Mouse (Mus musculus): ENCODE data around the gene Ring1. TPM values are rescaled to one million over a fixed set of nuclear protein-coding genes. Genes with fewer than 3 reads are reported as not detected.

Ring1 gene
- 38.4 and 40.7 TPM in 2 replicates for polyA plus RNA-seq (2012; rRNA removed)

DNA sequence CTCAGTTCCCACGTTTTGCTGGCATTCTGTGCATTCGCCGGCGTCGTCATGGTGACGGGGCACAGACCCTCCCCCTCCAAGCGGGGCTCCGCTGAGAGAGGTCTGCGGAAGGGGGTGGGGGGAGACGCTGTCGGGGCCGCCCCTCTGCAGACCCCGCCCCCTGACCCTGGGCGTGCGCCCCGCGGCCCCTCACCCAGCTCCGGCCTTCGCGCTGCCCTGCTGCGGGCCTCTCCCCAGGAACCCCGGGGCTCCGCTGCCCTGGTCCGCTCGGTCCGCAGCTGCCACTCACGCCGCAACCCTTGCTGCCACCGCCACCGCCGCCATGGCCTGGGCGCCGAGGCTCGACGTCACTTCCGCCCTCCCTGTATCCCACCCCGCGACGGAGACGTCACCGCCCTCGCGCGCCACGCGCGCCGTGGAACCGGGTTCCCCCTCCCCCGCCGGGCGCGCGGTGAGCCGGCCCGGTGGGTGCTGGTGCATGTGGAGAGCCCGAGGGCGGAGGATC, at the start of gene Ring1:
Ring1 (minus strand) TSS at position 364 of the 505 bp plus-strand sequence.
- WGBS: under 1% methylated on average over 47 of the region's 58 CpGs

DNA sequence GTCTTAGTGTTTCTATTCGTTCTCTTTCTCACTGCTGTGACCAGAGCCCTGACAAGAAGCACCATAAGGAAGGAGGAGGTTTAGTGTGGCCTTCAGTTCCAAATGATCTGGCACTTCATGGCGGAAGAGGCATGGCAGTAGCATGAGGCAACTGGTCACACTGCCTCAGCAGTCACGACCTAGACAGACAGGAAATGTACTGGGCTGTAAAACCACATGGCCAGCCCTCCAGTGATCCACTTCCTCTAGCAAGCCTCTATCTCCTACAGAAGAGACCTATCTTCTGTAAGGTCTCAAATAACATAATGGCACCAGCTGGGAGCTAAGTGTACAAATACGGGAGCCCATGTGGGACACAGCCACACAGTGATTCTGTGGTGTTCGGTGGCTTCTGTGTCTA, 47.6 kb upstream of the Ring1 start:
- no peak for DNase-seq
- WGBS: 66% methylated on average over 5 of the region's 5 CpGs
- H3K4me1 ChIP-seq (replicated peaks; ENCODE audit: control insufficient read depth, insufficient read depth, low read length): peaks cover 7% of the 10 kb centered on the region

More for the DNA sequence above, at the start of gene Ring1:
- peaks cover 35% of the 10 kb centered on the region for H3K4me1 ChIP-seq (replicated peaks; ENCODE audit: control insufficient read depth, insufficient read depth, low read length)
- H3K27ac ChIP-seq (ENCODE audit: control insufficient read depth, insufficient read depth, low read length): no peak within 1 kb of the TSS; the same call in 1 of the 2 replicates
- H3K36me3 ChIP-seq (ENCODE audit: control insufficient read depth, insufficient read depth, low read length): no peaks in the 10 kb centered on the region
- peak; percentile 89 for DNase-seq
- peak within 1 kb of the TSS; percentile 74 for H3K4me3 ChIP-seq (ENCODE audit: control insufficient read depth, insufficient read depth, low read length)
- H3K27me3 ChIP-seq (ENCODE audit: control insufficient read depth, insufficient read depth, low read length): no peaks in the 10 kb centered on the region
- TF ChIP-seq POLR2A (IDR thresholded peaks at IDR 0.05; ENCODE audit: control insufficient read depth, extremely low read depth, insufficient read depth, low read length, poor library complexity): peak; percentile 81
- TF ChIP-seq CTCF (IDR thresholded peaks at IDR 0.05; ENCODE audit: borderline replicate concordance, control insufficient read depth, extremely low read depth, insufficient read depth, low read length, poor library complexity): 0 out of 2 replicates have a peak, but pooled peaks have one; percentile 28

GRCm38 (mm10) chr17:34068864-34069263, 44.4 kb upstream of the Ring1 start:
- H3K36me3 ChIP-seq (ENCODE audit: control insufficient read depth, insufficient read depth, low read length): no peaks in the 10 kb centered on the region
- 45% methylated on average over 3 of the region's 3 CpGs for WGBS
- no peak for TF ChIP-seq POLR2A (IDR thresholded peaks at IDR 0.05; ENCODE audit: control insufficient read depth, extremely low read depth, insufficient read depth, low read length, poor library complexity)
- TF ChIP-seq CTCF (IDR thresholded peaks at IDR 0.05; ENCODE audit: borderline replicate concordance, control insufficient read depth, extremely low read depth, insufficient read depth, low read length, poor library complexity): no peak
- no peak overlapping the region for H3K27ac ChIP-seq (ENCODE audit: control insufficient read depth, insufficient read depth, low read length)
- H3K4me3 ChIP-seq (ENCODE audit: control insufficient read depth, insufficient read depth, low read length): no peak overlapping the region
- no peaks in the 10 kb centered on the region for H3K27me3 ChIP-seq (ENCODE audit: control insufficient read depth, insufficient read depth, low read length)
- DNase-seq: no peak
- peaks cover 7% of the 10 kb centered on the region for H3K4me1 ChIP-seq (replicated peaks; ENCODE audit: control insufficient read depth, insufficient read depth, low read length)

More for the DNA sequence above, 47.6 kb upstream of the Ring1 start:
- TF ChIP-seq POLR2A (IDR thresholded peaks at IDR 0.05; ENCODE audit: control insufficient read depth, extremely low read depth, insufficient read depth, low read length, poor library complexity): no peak
- no peak for TF ChIP-seq CTCF (IDR thresholded peaks at IDR 0.05; ENCODE audit: borderline replicate concordance, control insufficient read depth, extremely low read depth, insufficient read depth, low read length, poor library complexity)
- H3K36me3 ChIP-seq (ENCODE audit: control insufficient read depth, insufficient read depth, low read length): no peaks in the 10 kb centered on the region
- no peak overlapping the region for H3K4me3 ChIP-seq (ENCODE audit: control insufficient read depth, insufficient read depth, low read length)
- H3K27ac ChIP-seq (ENCODE audit: control insufficient read depth, insufficient read depth, low read length): no peak overlapping the region
- H3K27me3 ChIP-seq (ENCODE audit: control insufficient read depth, insufficient read depth, low read length): no peaks in the 10 kb centered on the region

- no peak for DNase-seq
- Histone ChIP-seq H3K27ac (ENCODE audit: control insufficient read depth, insufficient read depth, low read length) (no peak overlapping the region), H3K4me3 (ENCODE audit: control insufficient read depth, insufficient read depth, low read length) (no peak overlapping the region), H3K27me3 (ENCODE audit: control insufficient read depth, insufficient read depth, low read length) (no peaks in the 10 kb centered on the region), H3K36me3 (ENCODE audit: control insufficient read depth, insufficient read depth, low read length) (no peaks in the 10 kb centered on the region), H3K4me1 (replicated peaks; ENCODE audit: control insufficient read depth, insufficient read depth, low read length) (peaks cover 5% of the 10 kb centered on the region; the same call in 1 of the 2 replicates)
- 46% methylated on average over 7 of the region's 7 CpGs for WGBS
- TF ChIP-seq CTCF (IDR thresholded peaks at IDR 0.05; ENCODE audit: borderline replicate concordance, control insufficient read depth, extremely low read depth, insufficient read depth, low read length, poor library complexity) (no peak), POLR2A (IDR thresholded peaks at IDR 0.05; ENCODE audit: control insufficient read depth, extremely low read depth, insufficient read depth, low read length, poor library complexity) (no peak)
Measured at GRCm38 (mm10) chr17:34057224-34057623, 32.7 kb upstream of the Ring1 start.

DNA sequence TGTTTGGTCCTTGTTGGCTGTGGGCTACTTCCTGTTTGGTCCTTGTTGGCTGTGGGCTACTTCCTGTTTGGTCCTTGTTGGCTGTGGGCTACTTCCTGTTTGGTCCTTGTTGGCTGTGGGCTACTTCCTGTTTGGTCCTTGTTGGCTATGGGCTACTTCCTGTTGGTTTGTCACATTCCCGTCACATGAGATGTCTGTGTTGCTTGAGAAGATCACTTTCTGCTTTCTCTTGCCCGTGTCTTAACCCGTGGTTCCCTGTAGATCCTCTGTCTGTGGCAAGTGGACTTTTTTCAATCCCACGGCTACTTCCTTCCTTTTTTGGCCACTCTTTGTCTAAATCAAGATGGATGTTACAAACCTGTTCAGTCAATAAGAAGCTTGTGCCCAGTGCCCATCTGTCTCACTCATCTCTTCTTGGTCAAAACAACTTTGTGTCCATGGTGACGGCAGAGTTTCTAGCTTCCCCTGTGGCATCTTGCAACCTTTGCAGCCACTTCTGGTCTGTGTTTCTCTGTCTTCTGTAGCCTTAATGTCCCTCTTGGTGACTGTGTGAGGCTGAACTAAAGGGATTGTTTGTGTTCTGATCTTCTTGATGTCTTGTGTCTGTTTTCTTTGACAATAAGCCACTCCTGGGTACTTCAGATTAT, 23.0 kb upstream of the Ring1 start:
- Histone ChIP-seq H3K4me3 (ENCODE audit: control insufficient read depth, insufficient read depth, low read length) (no peak overlapping the region), H3K4me1 (replicated peaks; ENCODE audit: control insufficient read depth, insufficient read depth, low read length) (peaks cover 5% of the 10 kb centered on the region), H3K27ac (ENCODE audit: control insufficient read depth, insufficient read depth, low read length) (no peak overlapping the region; the same call in 1 of the 2 replicates), H3K27me3 (ENCODE audit: control insufficient read depth, insufficient read depth, low read length) (no peaks in the 10 kb centered on the region), H3K36me3 (ENCODE audit: control insufficient read depth, insufficient read depth, low read length) (no peaks in the 10 kb centered on the region)
- TF ChIP-seq CTCF (IDR thresholded peaks at IDR 0.05; ENCODE audit: borderline replicate concordance, control insufficient read depth, extremely low read depth, insufficient read depth, low read length, poor library complexity) (no peak), POLR2A (IDR thresholded peaks at IDR 0.05; ENCODE audit: control insufficient read depth, extremely low read depth, insufficient read depth, low read length, poor library complexity) (no peak)
- 60% methylated on average over 5 of the region's 5 CpGs for WGBS
- DNase-seq: no peak

DNA sequence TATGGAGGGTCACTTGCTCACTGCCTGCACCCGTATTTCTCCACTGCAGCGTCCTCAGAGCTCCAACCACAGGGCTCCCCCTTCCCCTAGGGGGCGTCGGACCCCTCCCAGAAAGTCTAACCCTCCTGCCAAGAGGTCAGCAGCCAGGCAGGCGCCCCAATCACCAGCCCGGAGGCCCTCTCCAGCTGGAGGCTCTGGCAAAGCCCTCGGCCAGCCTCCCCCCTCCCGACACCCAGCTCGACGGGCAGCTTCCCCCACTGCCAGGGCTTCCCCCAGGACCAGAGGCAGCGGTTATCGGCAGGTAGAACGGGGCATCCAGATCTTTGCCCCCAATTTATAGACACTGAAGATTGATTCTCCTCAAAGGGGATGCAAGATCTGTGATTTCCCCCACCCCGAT, 21.5 kb upstream of the Ring1 start:
- H3K27me3 ChIP-seq (ENCODE audit: control insufficient read depth, insufficient read depth, low read length): no peaks in the 10 kb centered on the region
- H3K4me3 ChIP-seq (ENCODE audit: control insufficient read depth, insufficient read depth, low read length): no peak overlapping the region
- no peak overlapping the region for H3K27ac ChIP-seq (ENCODE audit: control insufficient read depth, insufficient read depth, low read length)
- H3K4me1 ChIP-seq (replicated peaks; ENCODE audit: control insufficient read depth, insufficient read depth, low read length): peaks cover 11% of the 10 kb centered on the region
- DNase-seq: no peak
- no peaks in the 10 kb centered on the region for H3K36me3 ChIP-seq (ENCODE audit: control insufficient read depth, insufficient read depth, low read length)
- WGBS: 92% methylated on average over 14 of the region's 14 CpGs
- TF ChIP-seq CTCF (IDR thresholded peaks at IDR 0.05; ENCODE audit: borderline replicate concordance, control insufficient read depth, extremely low read depth, insufficient read depth, low read length, poor library complexity): no peak

Measured in thymus, adult 2 months (tissue).